Mouse (Mus musculus) 416B (cell line): ENCODE results near the gene Flt3l.
"Not testable (repeated sequence)": the region's sequence is repeated elsewhere in the genome, so short reads cannot be mapped to it uniquely, and the experiment has no call there.

Source experiments
- DNase-seq: peaks from one replicate; pipeline ENCODE4 v3.0.0; 2011; ENCODE audit warnings: low read depth

The Flt3l gene

GRCm38 (mm10) chr7:45141914-45142313 is 5.7 kb upstream of the Flt3l start:
- no peak for DNase-seq

GRCm38 (mm10) chr7:45141319-45141718 is 5.1 kb upstream of the Flt3l start:
- no peak for DNase-seq

GRCm38 (mm10) chr7:45139904-45140723 is 3.9 kb upstream of the Flt3l start:
- DNase-seq, result no peak

GRCm38 (mm10) chr7:45138403-45138802 is 2.2 kb upstream of the Flt3l start:
- DNase-seq, result peak; percentile 43

GRCm38 (mm10) chr7:45137171-45138006 is 1.2 kb upstream of the Flt3l start:
- peak; percentile 99 for DNase-seq

GRCm38 (mm10) chr7:45135370-45135769 is 862 bp downstream of the Flt3l start:
- peak; percentile 41 for DNase-seq

- DNase-seq, result peak; percentile 88
These were observed 1.6 kb downstream of the Flt3l start for GRCm38 (mm10) chr7:45134544-45135026.

GRCm38 (mm10) chr7:45133446-45134159 is 2.6 kb downstream of the Flt3l start:
- DNase-seq, result peak; percentile 27

- no peak for DNase-seq
These were observed 4.4 kb downstream of the Flt3l start for GRCm38 (mm10) chr7:45131850-45132249.

- DNase-seq, result no peak
These were observed 6.3 kb downstream of the Flt3l start for GRCm38 (mm10) chr7:45129776-45130512.

GRCm38 (mm10) chr7:45129318-45129717 is 6.9 kb downstream of the Flt3l start:
- DNase-seq, result peak; percentile 87

- peak; percentile 100 for DNase-seq
These were observed 7.5 kb downstream of the Flt3l start, which contains the start of gene Rpl13a for GRCm38 (mm10) chr7:45128624-45129246. Gene Rpl13a, minus strand, starts transcription at chr7:45128761.

- no peak for DNase-seq
These were observed 8.5 kb downstream of the Flt3l start for GRCm38 (mm10) chr7:45127700-45128224.

- peak; percentile 55 for DNase-seq
These were observed 9.2 kb downstream of the Flt3l start for GRCm38 (mm10) chr7:45126844-45127699.

GRCm38 (mm10) chr7:45126147-45126843 is 9.9 kb downstream of the Flt3l start:
- DNase-seq, result no peak

- DNase-seq, result not testable (repeated sequence)
These were observed 10.6 kb downstream of the Flt3l start for GRCm38 (mm10) chr7:45125649-45126048.

- peak; percentile 86 for DNase-seq
These were observed 11.1 kb downstream of the Flt3l start for GRCm38 (mm10) chr7:45125144-45125600.

GRCm38 (mm10) chr7:45124224-45125143 is 11.7 kb downstream of the Flt3l start, which contains the start of gene Rps11:
Gene Rps11, minus strand, starts transcription at chr7:45124439.
- peak; percentile 100 for DNase-seq
